Mouse (Mus musculus) bone marrow, adult 2 months (tissue): ENCODE data around the gene Tchp.

Experiments used
- CTCF ChIP-seq: fragments of 200-500 bp; IDR thresholded peaks from 2 replicates; pipeline ENCODE4 v1.5.1; 2011; ENCODE audit warnings: low read length, control low read depth; ENCODE audit not compliant: control insufficient read depth, insufficient read depth
- POLR2A ChIP-seq: fragments of 200-500 bp; IDR thresholded peaks from 2 replicates; pipeline ENCODE4 v1.6.1; 2011; ENCODE audit warnings: low read depth, mild to moderate bottlenecking, control low read depth, low read length, borderline replicate concordance; ENCODE audit not compliant: control insufficient read depth

GRCm38 (mm10) chr5:114680676-114681285 is 26.8 kb upstream of the Tchp start:
- no peak for TF ChIP-seq CTCF
- TF ChIP-seq POLR2A = no peak
